Mouse (Mus musculus): ENCODE measurements around the gene Chad. TPM values are rescaled to one million over a fixed set of nuclear protein-coding genes. Genes with fewer than 3 reads are reported as not detected.
A peak's percentile ranks its signal among the peaks of the same experiment; 100 is the strongest.

Chad gene
- total RNA-seq, 1 experiment: not detected

DNA sequence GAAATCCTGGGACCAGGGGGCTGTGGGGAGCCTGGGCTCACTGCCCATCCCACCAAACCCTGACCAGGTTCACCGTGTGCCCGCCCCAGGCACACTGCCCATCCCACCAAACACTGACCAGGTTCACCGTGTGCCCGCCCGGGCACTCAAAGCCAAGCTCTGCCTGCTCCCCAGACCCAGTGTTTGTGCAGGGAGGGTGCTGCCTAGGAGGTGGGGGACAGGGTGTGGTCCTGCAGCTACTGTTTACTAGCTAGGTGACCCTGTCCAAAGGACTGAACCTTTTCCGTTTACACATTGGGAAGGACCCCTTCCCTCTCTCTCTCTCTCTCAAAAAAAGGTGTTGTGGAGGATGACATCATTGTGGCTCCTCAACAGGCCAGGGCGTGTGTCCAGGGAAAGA lies 2.5 kb downstream of the Chad start:
- peaks cover 2% of the 10 kb centered on the region in 2 experiments; a peak in 1 of 4 replicates for H3K4me1 ChIP-seq (ENCODE audit: control insufficient read depth in 2 of 2, insufficient read depth in 2 of 2, low read length in 2 of 2, poor library complexity in 1 of 2)
- no peak overlapping the region for H3K4me3 ChIP-seq (ENCODE audit: insufficient read depth in 1 of 2, low read depth in 1 of 2, low read length in 2 of 2, poor library complexity in 1 of 2, severe bottlenecking in 1 of 2)
- in situ Hi-C loops (cut with MboI; ENCODE audit: low sequenced_read_pairs in 2 of 2, unreplicated experiment in 2 of 2): no loop called here
- peaks cover 4% of the 10 kb centered on the region; the same call in 1 of the 2 replicates for H3K36me3 ChIP-seq (ENCODE audit: control insufficient read depth, insufficient read depth, low read length, poor library complexity, severe bottlenecking)
- DNase-seq (ENCODE audit: low read depth, low spot score): no peak
- no peak for TF ChIP-seq HCFC1 (IDR thresholded peaks at IDR 0.05; ENCODE audit: borderline replicate concordance, insufficient read depth, low read length)
- no peak for TF ChIP-seq MAFK (IDR thresholded peaks at IDR 0.05; ENCODE audit: insufficient read depth, low read depth, low read length)
- no peak for TF ChIP-seq ZC3H11A (IDR thresholded peaks at IDR 0.05; ENCODE audit: borderline replicate concordance, low read depth, low read length)
- no peak for TF ChIP-seq CHD2 (IDR thresholded peaks at IDR 0.05; ENCODE audit: low read depth, low read length)
- no peak for TF ChIP-seq ZNF384 (IDR thresholded peaks at IDR 0.05; ENCODE audit: low read depth, low read length)
- H3K9me3 ChIP-seq (ENCODE audit: control insufficient read depth, insufficient read depth, low read depth, low read length): no peaks in the 10 kb centered on the region
- no peak overlapping the region for H3K9ac ChIP-seq (ENCODE audit: insufficient read depth, low read depth, low read length, poor library complexity, severe bottlenecking)
- no peak overlapping the region for H3K27ac ChIP-seq (ENCODE audit: insufficient read depth, low read depth, low read length, poor library complexity, severe bottlenecking)

DNA sequence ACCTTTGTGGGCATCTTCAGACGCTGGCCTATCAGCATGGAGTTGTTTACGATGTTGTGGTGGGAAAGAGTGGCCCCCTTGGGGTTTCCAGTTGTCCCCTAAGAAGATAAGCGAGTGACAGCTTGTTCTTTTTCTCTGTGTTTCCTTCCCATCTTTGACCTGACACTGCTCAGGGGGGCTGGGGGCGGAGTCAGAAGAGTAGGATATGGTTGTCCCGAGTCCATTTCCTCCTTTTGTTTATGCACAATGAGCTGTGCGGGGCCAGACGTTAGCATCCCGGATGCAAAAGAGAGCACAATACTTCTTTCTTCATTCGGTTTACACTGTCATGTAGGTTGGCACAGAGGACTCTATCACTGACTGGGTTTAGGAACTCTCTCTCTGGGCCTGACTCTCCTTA lies 5.8 kb downstream of the Chad start:
- no peak overlapping the region for H3K27ac ChIP-seq (ENCODE audit: insufficient read depth, low read depth, low read length, poor library complexity, severe bottlenecking)
- H3K4me1 ChIP-seq (ENCODE audit: control insufficient read depth in 2 of 2, insufficient read depth in 2 of 2, low read length in 2 of 2, poor library complexity in 1 of 2): peaks cover 0 to 5% of the 10 kb centered on the region in 2 experiments; a peak in 1 of 4 replicates
- no peak overlapping the region for H3K9ac ChIP-seq (ENCODE audit: insufficient read depth, low read depth, low read length, poor library complexity, severe bottlenecking)
- H3K4me3 ChIP-seq (ENCODE audit: insufficient read depth in 1 of 2, low read depth in 1 of 2, low read length in 2 of 2, poor library complexity in 1 of 2, severe bottlenecking in 1 of 2): no peak overlapping the region
- no peak for DNase-seq (ENCODE audit: low read depth, low spot score)
- TF ChIP-seq MAFK (IDR thresholded peaks at IDR 0.05; ENCODE audit: insufficient read depth, low read depth, low read length): no peak
- TF ChIP-seq ZNF384 (IDR thresholded peaks at IDR 0.05; ENCODE audit: low read depth, low read length): no peak
- TF ChIP-seq CHD2 (IDR thresholded peaks at IDR 0.05; ENCODE audit: low read depth, low read length): no peak
- no peak for TF ChIP-seq HCFC1 (IDR thresholded peaks at IDR 0.05; ENCODE audit: borderline replicate concordance, insufficient read depth, low read length)
- TF ChIP-seq ZC3H11A (IDR thresholded peaks at IDR 0.05; ENCODE audit: borderline replicate concordance, low read depth, low read length): no peak
- no peaks in the 10 kb centered on the region for H3K9me3 ChIP-seq (ENCODE audit: control insufficient read depth, insufficient read depth, low read depth, low read length)
- in situ Hi-C loops (cut with MboI; ENCODE audit: low sequenced_read_pairs in 2 of 2, unreplicated experiment in 2 of 2): no loop called here
- peaks cover 4% of the 10 kb centered on the region; the same call in 1 of the 2 replicates for H3K36me3 ChIP-seq (ENCODE audit: control insufficient read depth, insufficient read depth, low read length, poor library complexity, severe bottlenecking)

- no peak overlapping the region for H3K4me3 ChIP-seq (ENCODE audit: insufficient read depth in 1 of 2, low read depth in 1 of 2, low read length in 2 of 2, poor library complexity in 1 of 2, severe bottlenecking in 1 of 2)
- H3K27ac ChIP-seq (ENCODE audit: insufficient read depth, low read depth, low read length, poor library complexity, severe bottlenecking): no peak overlapping the region
- H3K36me3 ChIP-seq (ENCODE audit: control insufficient read depth, insufficient read depth, low read length, poor library complexity, severe bottlenecking): peaks cover 4% of the 10 kb centered on the region; the same call in 1 of the 2 replicates
- in situ Hi-C loops (cut with MboI; ENCODE audit: low sequenced_read_pairs in 2 of 2, unreplicated experiment in 2 of 2): no loop called here
- DNase-seq (ENCODE audit: low read depth, low spot score): no peak
- TF ChIP-seq HCFC1 (IDR thresholded peaks at IDR 0.05; ENCODE audit: borderline replicate concordance, insufficient read depth, low read length) (no peak), MAFK (IDR thresholded peaks at IDR 0.05; ENCODE audit: insufficient read depth, low read depth, low read length) (no peak), CHD2 (IDR thresholded peaks at IDR 0.05; ENCODE audit: low read depth, low read length) (no peak), ZC3H11A (IDR thresholded peaks at IDR 0.05; ENCODE audit: borderline replicate concordance, low read depth, low read length) (no peak)
- peaks cover 0 to 5% of the 10 kb centered on the region in 2 experiments; a peak in 1 of 4 replicates for H3K4me1 ChIP-seq (ENCODE audit: control insufficient read depth in 2 of 2, insufficient read depth in 2 of 2, low read length in 2 of 2, poor library complexity in 1 of 2)
- no peaks in the 10 kb centered on the region for H3K9me3 ChIP-seq (ENCODE audit: control insufficient read depth, insufficient read depth, low read depth, low read length)
- H3K9ac ChIP-seq (ENCODE audit: insufficient read depth, low read depth, low read length, poor library complexity, severe bottlenecking): no peak overlapping the region
These were observed 7.0 kb downstream of the Chad start for GRCm38 (mm10) chr11:94571850-94572249.

- no peak for DNase-seq (ENCODE audit: low read depth, low spot score)
- no peak for TF ChIP-seq ZC3H11A (IDR thresholded peaks at IDR 0.05; ENCODE audit: borderline replicate concordance, low read depth, low read length)
- no peak for TF ChIP-seq MAFK (IDR thresholded peaks at IDR 0.05; ENCODE audit: insufficient read depth, low read depth, low read length)
- TF ChIP-seq ZNF384 (IDR thresholded peaks at IDR 0.05; ENCODE audit: low read depth, low read length): no peak
- no peak for TF ChIP-seq HCFC1 (IDR thresholded peaks at IDR 0.05; ENCODE audit: borderline replicate concordance, insufficient read depth, low read length)
- no peak for TF ChIP-seq CHD2 (IDR thresholded peaks at IDR 0.05; ENCODE audit: low read depth, low read length)
- H3K9me3 ChIP-seq (ENCODE audit: control insufficient read depth, insufficient read depth, low read depth, low read length): no peaks in the 10 kb centered on the region
- H3K27ac ChIP-seq (ENCODE audit: insufficient read depth, low read depth, low read length, poor library complexity, severe bottlenecking): no peak overlapping the region
- H3K4me3 ChIP-seq (ENCODE audit: insufficient read depth in 1 of 2, low read depth in 1 of 2, low read length in 2 of 2, poor library complexity in 1 of 2, severe bottlenecking in 1 of 2): no peak overlapping the region
- 0 out of 2 replicates have a peak overlapping the region, but pooled peaks have one; percentile 33 for H3K9ac ChIP-seq (ENCODE audit: insufficient read depth, low read depth, low read length, poor library complexity, severe bottlenecking)
- H3K4me1 ChIP-seq (ENCODE audit: control insufficient read depth in 2 of 2, insufficient read depth in 2 of 2, low read length in 2 of 2, poor library complexity in 1 of 2): peaks cover 0 to 5% of the 10 kb centered on the region in 2 experiments; a peak in 1 of 4 replicates
- H3K36me3 ChIP-seq (ENCODE audit: control insufficient read depth, insufficient read depth, low read length, poor library complexity, severe bottlenecking): peaks cover 4% of the 10 kb centered on the region; the same call in 1 of the 2 replicates
- in situ Hi-C loops (cut with MboI; ENCODE audit: low sequenced_read_pairs in 2 of 2, unreplicated experiment in 2 of 2): no loop called here
These were observed 9.7 kb downstream of the Chad start for GRCm38 (mm10) chr11:94574560-94574959.

All from ES-E14 (cell line).